In genomic region chr2:32629276-32629976, GRCm38 (mm10) we compare ENCODE assay signal across 8 mouse cellular contexts. TPM values are rescaled to one million over a fixed set of nuclear protein-coding genes. Genes with fewer than 3 reads are reported as not detected.
A peak's percentile ranks its signal among the peaks of the same experiment; 100 is the strongest.
DNase-seq lines count a peak whose midpoint lies in the region; ATAC-seq and TF ChIP-seq lines count a peak whose summit lies in the region.

No protein-coding gene starts in this region.

- peaks cover 27% of the 10 kb centered on the region for H3K4me1 ChIP-seq in forebrain, postnatal 0 days (ENCODE audit: insufficient read depth)
- H3K4me1 ChIP-seq in kidney, postnatal 0 days (replicated peaks; ENCODE audit: insufficient read depth, low read length): peaks cover 26% of the 10 kb centered on the region
- H3K4me1 ChIP-seq in midbrain, embryonic 11.5 days (ENCODE audit: control insufficient read depth, insufficient read depth, low read length): peaks cover 27% of the 10 kb centered on the region

- peak; percentile 59 for ATAC-seq in forebrain, postnatal 0 days
- peak; percentile 41 for ATAC-seq in kidney, postnatal 0 days (replicated peaks; ENCODE audit: low FRiP score, low read depth)
- ATAC-seq in midbrain, embryonic 11.5 days (ENCODE audit: low FRiP score): peak; percentile 81
- no peak for ATAC-seq in monocyte, adult 5-6 weeks (replicated peaks; ENCODE audit: insufficient number of reproducible peaks, low FRiP score, low TSS enrichment, poor library complexity, severe bottlenecking)
- no peak for ATAC-seq in inflammation-experienced regulatory T-cells, adult 6 months

- no peaks in the 10 kb centered on the region for H3K27me3 ChIP-seq in forebrain, postnatal 0 days (ENCODE audit: insufficient read depth, low read length)
- H3K27me3 ChIP-seq in kidney, postnatal 0 days (ENCODE audit: insufficient read depth, low read length): no peaks in the 10 kb centered on the region
- H3K27me3 ChIP-seq in midbrain, embryonic 11.5 days (ENCODE audit: control insufficient read depth, insufficient read depth, low read length): no peaks in the 10 kb centered on the region

- DNase-seq in left cerebral cortex, postnatal 14 days (ENCODE audit: low spot score in 2 of 2): peak; percentile 55 to 78
- no peak for DNase-seq in left cerebral cortex, adult 11 months (ENCODE audit: low spot score)
- peak; percentile 89 for DNase-seq in adrenal gland, postnatal 14 days
- peak; percentile 70 for DNase-seq in forebrain, postnatal 0 days
- DNase-seq in kidney, postnatal 0 days (ENCODE audit: low spot score): peak; percentile 88
- peak; percentile 97 for DNase-seq in midbrain, embryonic 11.5 days (ENCODE audit: low spot score, missing footprints)

- intact Hi-C loops in left cerebral cortex, postnatal 14 days (cut with DNase I): no loop called here

- H3K4me2 ChIP-seq in forebrain, postnatal 0 days (ENCODE audit: low read depth): peak overlapping the region; percentile 35
- H3K4me2 ChIP-seq in kidney, postnatal 0 days (ENCODE audit: low read length): peak overlapping the region; percentile 21
- H3K4me2 ChIP-seq in midbrain, embryonic 11.5 days: peak overlapping the region; percentile 28

- 36% methylated on average over 9 of the region's 9 CpGs for WGBS in forebrain, postnatal 0 days
- 41% methylated on average over 9 of the region's 9 CpGs for WGBS in kidney, postnatal 0 days
- 28% methylated on average over 9 of the region's 9 CpGs for WGBS in midbrain, embryonic 11.5 days

- peaks cover 3% of the 10 kb centered on the region for H3K36me3 ChIP-seq in forebrain, postnatal 0 days (ENCODE audit: insufficient read depth)
- no peaks in the 10 kb centered on the region for H3K36me3 ChIP-seq in kidney, postnatal 0 days (ENCODE audit: insufficient read depth, low read length)
- no peaks in the 10 kb centered on the region for H3K36me3 ChIP-seq in midbrain, embryonic 11.5 days (ENCODE audit: control insufficient read depth, insufficient read depth, low read length)

- no peak overlapping the region for H3K4me3 ChIP-seq in forebrain, postnatal 0 days (ENCODE audit: low read depth, low read length)
- no peak overlapping the region for H3K4me3 ChIP-seq in kidney, postnatal 0 days (replicated peaks; ENCODE audit: low read depth, low read length)
- peak overlapping the region; percentile 15; the same call in 1 of the 2 replicates for H3K4me3 ChIP-seq in midbrain, embryonic 11.5 days (ENCODE audit: low read depth, low read length)

- no peak for TF ChIP-seq CTCF in forebrain, postnatal 0 days (IDR thresholded peaks at IDR 0.05; ENCODE audit: low read depth)
- no peak; the same call in 1 of the 2 replicates for TF ChIP-seq CTCF in kidney, postnatal 0 days (IDR thresholded peaks at IDR 0.05; ENCODE audit: low read depth)

- H3K27ac ChIP-seq in forebrain, postnatal 0 days (ENCODE audit: low read depth, low read length): 0 out of 2 replicates have a peak overlapping the region, but pooled peaks have one; percentile 45
- no peak overlapping the region; the same call in 1 of the 2 replicates for H3K27ac ChIP-seq in kidney, postnatal 0 days
- H3K27ac ChIP-seq in midbrain, embryonic 11.5 days (ENCODE audit: low read depth, low read length): peak overlapping the region; percentile 48

- H3K9ac ChIP-seq in forebrain, postnatal 0 days: no peak overlapping the region
- 0 out of 2 replicates have a peak overlapping the region, but pooled peaks have one; percentile 14 for H3K9ac ChIP-seq in kidney, postnatal 0 days (ENCODE audit: low read depth, low read length)
- H3K9ac ChIP-seq in midbrain, embryonic 11.5 days (ENCODE audit: low read length): peak overlapping the region; percentile 44; the same call in 1 of the 2 replicates

- no peaks in the 10 kb centered on the region for H3K9me3 ChIP-seq in forebrain, postnatal 0 days (ENCODE audit: low read length)
- no peaks in the 10 kb centered on the region for H3K9me3 ChIP-seq in kidney, postnatal 0 days (replicated peaks; ENCODE audit: low read length)
- no peaks in the 10 kb centered on the region for H3K9me3 ChIP-seq in midbrain, embryonic 11.5 days (ENCODE audit: control insufficient read depth, low read length)

RNA-seq across cellular contexts. Expression of gene Ak1, which starts 7.9 kb away (rescaled TPM):
- 100 to 1,000 TPM; 162 to 164 TPM for total RNA-seq in left cerebral cortex, postnatal 14 days (2021)
- 53.2 and 61.4 TPM in 2 replicates for total RNA-seq in adrenal gland, postnatal 14 days (2021)
- total RNA-seq in forebrain, postnatal 0 days (2014; rRNA removed): 114 and 123 TPM in 2 replicates
- polyA plus RNA-seq in forebrain, postnatal 0 days (2015; fragmentation: Nextera tagmentation; extraction: Ambion mirVana): 119 and 123 TPM in 2 replicates
- polyA plus RNA-seq in kidney, postnatal 0 days (2015; fragmentation: Nextera tagmentation; extraction: Ambion mirVana): 38.7 and 41.6 TPM in 2 replicates
- 18.3 and 22.0 TPM in 2 replicates for polyA plus RNA-seq in midbrain, embryonic 11.5 days (2014; fragmentation: Nextera tagmentation; extraction: Ambion mirVana)
- 0.43 TPM in 1 of 3 replicates, not detected in the others for total RNA-seq in monocyte, adult 5-6 weeks (2017)
- under 1 TPM in 1 of 3 experiments, not detected in 2; 0.52 TPM for polyA plus RNA-seq in inflammation-experienced regulatory T-cells, adult 6 months (2017; shearing (Covaris generic))

RNA-seq across cellular contexts. Expression of gene Eng, which starts 17.0 kb away (rescaled TPM):
- 10 to 100 TPM; 30.7 to 34.5 TPM for total RNA-seq in left cerebral cortex, postnatal 14 days (2021)
- 105 and 106 TPM in 2 replicates for total RNA-seq in adrenal gland, postnatal 14 days (2021)
- 8.2 and 14.7 TPM in 2 replicates for total RNA-seq in forebrain, postnatal 0 days (2014; rRNA removed)
- polyA plus RNA-seq in forebrain, postnatal 0 days (2015; fragmentation: Nextera tagmentation; extraction: Ambion mirVana): 19.3 and 22.1 TPM in 2 replicates
- polyA plus RNA-seq in kidney, postnatal 0 days (2015; fragmentation: Nextera tagmentation; extraction: Ambion mirVana): 71.6 and 76.3 TPM in 2 replicates
- 20.5 and 22.7 TPM in 2 replicates for polyA plus RNA-seq in midbrain, embryonic 11.5 days (2014; fragmentation: Nextera tagmentation; extraction: Ambion mirVana)
- 0.19 to 1.1 TPM (median 0.48 TPM) in 3 replicates for total RNA-seq in monocyte, adult 5-6 weeks (2017)
- not detected for polyA plus RNA-seq in inflammation-experienced regulatory T-cells, adult 6 months (2017; shearing (Covaris generic))

RNA-seq across cellular contexts. Expression of gene St6galnac6, which starts 29.9 kb away (rescaled TPM):
- total RNA-seq in left cerebral cortex, postnatal 14 days (2021): 100 to 1,000 TPM; 110 to 114 TPM
- total RNA-seq in adrenal gland, postnatal 14 days (2021): 54.1 and 56.5 TPM in 2 replicates
- total RNA-seq in forebrain, postnatal 0 days (2014; rRNA removed): 65.3 and 72.9 TPM in 2 replicates
- polyA plus RNA-seq in forebrain, postnatal 0 days (2015; fragmentation: Nextera tagmentation; extraction: Ambion mirVana): 34.8 and 42.3 TPM in 2 replicates
- polyA plus RNA-seq in kidney, postnatal 0 days (2015; fragmentation: Nextera tagmentation; extraction: Ambion mirVana): 13.7 and 15.3 TPM in 2 replicates
- polyA plus RNA-seq in midbrain, embryonic 11.5 days (2014; fragmentation: Nextera tagmentation; extraction: Ambion mirVana): 3.4 and 4.5 TPM in 2 replicates
- total RNA-seq in monocyte, adult 5-6 weeks (2017): 4.8 to 11.1 TPM (median 10.5 TPM) in 3 replicates
- 1 to 10 TPM; 3.4 to 5.1 (median 4.3) TPM for polyA plus RNA-seq in inflammation-experienced regulatory T-cells, adult 6 months (2017; shearing (Covaris generic))

RNA-seq across cellular contexts. Expression of gene St6galnac4, which starts 42.5 kb away (rescaled TPM):
- 10 to 100 TPM; 36.2 to 38.4 TPM for total RNA-seq in left cerebral cortex, postnatal 14 days (2021)
- 12.0 and 13.5 TPM in 2 replicates for total RNA-seq in adrenal gland, postnatal 14 days (2021)
- total RNA-seq in forebrain, postnatal 0 days (2014; rRNA removed): 32.4 and 35.5 TPM in 2 replicates
- 31.3 and 33.2 TPM in 2 replicates for polyA plus RNA-seq in forebrain, postnatal 0 days (2015; fragmentation: Nextera tagmentation; extraction: Ambion mirVana)
- 15.8 and 18.1 TPM in 2 replicates for polyA plus RNA-seq in kidney, postnatal 0 days (2015; fragmentation: Nextera tagmentation; extraction: Ambion mirVana)
- 13.2 and 13.6 TPM in 2 replicates for polyA plus RNA-seq in midbrain, embryonic 11.5 days (2014; fragmentation: Nextera tagmentation; extraction: Ambion mirVana)
- 18.7 to 29.4 TPM (median 21.7 TPM) in 3 replicates for total RNA-seq in monocyte, adult 5-6 weeks (2017)
- polyA plus RNA-seq in inflammation-experienced regulatory T-cells, adult 6 months (2017; shearing (Covaris generic)): 10 to 100 TPM; 31.5 to 42.6 (median 33.5) TPM

RNA-seq across cellular contexts. Expression of gene 9430097D07Rik, which starts 53.9 kb away (rescaled TPM):
- 1 to 10 TPM in 1 of 2 experiments, under 1 TPM in 1; 0.86 to 1.1 TPM for total RNA-seq in left cerebral cortex, postnatal 14 days (2021)
- total RNA-seq in adrenal gland, postnatal 14 days (2021): not detected in 2 replicates
- total RNA-seq in forebrain, postnatal 0 days (2014; rRNA removed): 0.38 and 1.0 TPM in 2 replicates
- 0.26 and 0.45 TPM in 2 replicates for polyA plus RNA-seq in forebrain, postnatal 0 days (2015; fragmentation: Nextera tagmentation; extraction: Ambion mirVana)
- 0.08 TPM in 1 of 2 replicates, not detected in the other for polyA plus RNA-seq in kidney, postnatal 0 days (2015; fragmentation: Nextera tagmentation; extraction: Ambion mirVana)
- polyA plus RNA-seq in midbrain, embryonic 11.5 days (2014; fragmentation: Nextera tagmentation; extraction: Ambion mirVana): 0.25 and 0.49 TPM in 2 replicates
- not detected in 3 replicates for total RNA-seq in monocyte, adult 5-6 weeks (2017)
- under 1 TPM in 1 of 3 experiments, not detected in 2; 0.31 TPM for polyA plus RNA-seq in inflammation-experienced regulatory T-cells, adult 6 months (2017; shearing (Covaris generic))

Comparison
In these comparisons a context has a peak if more than half of its experiments do, and no peak if none do; other contexts are left out.
1. ATAC-seq: peak in forebrain, postnatal 0 days (single experiment), kidney, postnatal 0 days (single experiment) and midbrain, embryonic 11.5 days (single experiment); none in monocyte, adult 5-6 weeks (single experiment) and inflammation-experienced regulatory T-cells, adult 6 months (single experiment).
2. RNA of gene Ak1, which starts 7.9 kb away (total RNA-seq): 162 to 164 TPM in left cerebral cortex, postnatal 14 days, 114 to 123 TPM in forebrain, postnatal 0 days and 53.2 to 61.4 TPM in adrenal gland, postnatal 14 days; 0.43 TPM in monocyte, adult 5-6 weeks; every median in the first group is over 10 times any median in the second.
3. Peak in every context shown above with its lines, with median percentiles within 50 percentile points of each other: H3K4me2 ChIP-seq.